Mouse (Mus musculus) left cerebral cortex, postnatal 10 days (tissue): ENCODE measurements around the gene Vmn1r31. TPM values are rescaled to one million over a fixed set of nuclear protein-coding genes. Genes with fewer than 3 reads are reported as not detected.

Experiments
- DNase-seq, 2 experiments: peaks; one replicate each; pipeline ENCODE4 v3.0.0; 2021 to 2022; ENCODE audit warnings: low spot score in 2 of 2, mixed read lengths in 1 of 2; ENCODE audit errors: extremely low spot score in 1 of 2
- intact Hi-C: fragments of 180-260 bp; cut with DNase I; formaldehyde crosslinking; loops from one replicate; pipeline ENCODE4 v1.15.1; 2025
- total RNA-seq, 2 experiments: library from RNA; stranded (reverse); gene quantifications; 2 replicates each; pipeline ENCODE4 v1.2.3; 2021

Gene Vmn1r31
- total RNA-seq, result not detected

- DNase-seq, result no peak
- intact Hi-C loops, result no loop called here
Measured at GRCm38 (mm10) chr6:58475230-58475629, at the start of gene Vmn1r31. Gene Vmn1r31 (minus strand): TSS chr6:58475330.

GRCm38 (mm10) chr6:58443285-58443684 lies 31.8 kb downstream of the Vmn1r31 start, which contains the start of gene Vmn1r30:
Gene Vmn1r30 (minus strand): TSS chr6:58443385.
- no peak for DNase-seq
- intact Hi-C loops, result no loop called here

Other genes starting within 250 kb of the Vmn1r31 start
- not detected for gene Vmn1r28, start 213.3 kb downstream of the Vmn1r31 start, total RNA-seq
- gene Vmn1r29, start 173.8 kb downstream of the Vmn1r31 start, total RNA-seq, result not detected
- not detected for gene Vmn1r30, start 31.9 kb downstream of the Vmn1r31 start, total RNA-seq
- 10 to 100 TPM; 27.0 to 28.6 TPM for gene Abcg2, start 109.2 kb upstream of the Vmn1r31 start, total RNA-seq